Mouse (Mus musculus): ENCODE measurements around the gene Olig2.

GRCm38 (mm10) chr16:91258956-91259355, 33.7 kb downstream of the Olig2 start:
- TF ChIP-seq POLR2A (IDR thresholded peaks at IDR 0.05; ENCODE audit: extremely low read depth, insufficient read depth, low read length) = no peak
- no peak for TF ChIP-seq CTCF (IDR thresholded peaks at IDR 0.05; ENCODE audit: low read depth, low read length)
